Mouse (Mus musculus) CH12.LX (cell line): ENCODE data around the gene Sv2c. TPM values are rescaled to one million over a fixed set of nuclear protein-coding genes. Genes with fewer than 3 reads are reported as not detected.

Source experiments
- DNase-seq: peaks from one replicate; pipeline ENCODE4 v3.0.0-alpha.2; 2013; ENCODE audit errors: extremely low read depth
- H3K27ac ChIP-seq: 2 replicates; pipeline ENCODE4 v1.5.1; 2012; ENCODE audit warnings: low read depth, mild to moderate bottlenecking, control low read depth, moderate library complexity; ENCODE audit not compliant: insufficient read depth
- H3K27me3 ChIP-seq: replicated peaks from 2 replicates; pipeline ENCODE3; 2012; ENCODE audit warnings: inconsistent platforms
- H3K36me3 ChIP-seq, 2 experiments: replicated peaks in 1 of 2; 2 replicates each; pipeline versions ENCODE3 to v1.6.1; 2012; ENCODE audit warnings: inconsistent platforms in 1 of 2, low read length in 1 of 2, mild to moderate bottlenecking in 1 of 2, mixed read lengths in 1 of 2, moderate library complexity in 1 of 2; ENCODE audit not compliant: control insufficient read depth in 1 of 2, insufficient read depth in 1 of 2
- H3K4me1 ChIP-seq, 2 experiments: 2 replicates each; pipeline ENCODE4 v1.6.1; 2012; ENCODE audit warnings: inconsistent platforms in 1 of 2, moderate library complexity in 1 of 2; ENCODE audit not compliant: insufficient read depth in 2 of 2, control insufficient read depth in 1 of 2
- H3K4me2 ChIP-seq: 2 replicates; pipeline ENCODE4 v1.6.1; 2012; ENCODE audit warnings: low read depth, mild to moderate bottlenecking, control low read depth; ENCODE audit not compliant: poor library complexity, insufficient read depth, severe bottlenecking
- H3K4me3 ChIP-seq, 3 experiments: fragments of 150-350 bp in 1 of 3; sonication (generic) in 1 of 3; replicated peaks in 1 of 3; 2 replicates each; pipeline versions ENCODE3 to v1.5.1; 2011 to 2012; ENCODE audit warnings: low read depth in 2 of 3, low read length in 2 of 3, mild to moderate bottlenecking in 2 of 3, moderate library complexity in 2 of 3, control low read depth in 1 of 3, improper control_type of control experiment in 1 of 3, inconsistent platforms in 1 of 3, mixed read lengths in 1 of 3; ENCODE audit not compliant: poor library complexity in 1 of 3
- H3K79me2 ChIP-seq: replicated peaks from 2 replicates; pipeline ENCODE4 v1.6.1; 2012; ENCODE audit warnings: mild to moderate bottlenecking, moderate library complexity; ENCODE audit not compliant: control insufficient read depth, poor library complexity, insufficient read depth, severe bottlenecking; ENCODE audit errors: extremely low read depth
- H3K9ac ChIP-seq: 2 replicates; pipeline ENCODE4 v1.6.1; 2012; ENCODE audit warnings: low read depth, mild to moderate bottlenecking, control low read depth, moderate library complexity; ENCODE audit not compliant: insufficient read depth
- H3K9me3 ChIP-seq: replicated peaks from 2 replicates; pipeline ENCODE3; 2012; ENCODE audit warnings: low read length, inconsistent platforms, mixed read lengths
- CHD1 ChIP-seq: IDR thresholded peaks from 2 replicates; pipeline ENCODE4 v1.6.1; 2012; ENCODE audit warnings: low read depth, low read length, improper control_type of control experiment, inconsistent platforms
- CHD2 ChIP-seq: IDR thresholded peaks from 2 replicates; pipeline ENCODE4 v1.6.1; 2011; ENCODE audit warnings: low read length, improper control_type of control experiment
- CTCF ChIP-seq, 2 experiments: IDR thresholded peaks in 1 of 2; conservative IDR thresholded peaks in 1 of 2; 2 replicates each; pipeline ENCODE4 v1.5.1; 2011 to 2012; ENCODE audit warnings: low read depth in 2 of 2, low read length in 2 of 2, improper control_type of control experiment in 1 of 2, inconsistent platforms in 1 of 2, mild to moderate bottlenecking in 1 of 2, moderate library complexity in 1 of 2
- E2F4 ChIP-seq: IDR thresholded peaks from 2 replicates; pipeline ENCODE4 v1.6.1; 2011; ENCODE audit warnings: low read depth, low read length, improper control_type of control experiment; ENCODE audit not compliant: insufficient replicate concordance
- ELF1 ChIP-seq: IDR thresholded peaks from 2 replicates; pipeline ENCODE4 v1.6.1; 2014; ENCODE audit warnings: low read depth, mild to moderate bottlenecking, inconsistent platforms, low read length, improper control_type of control experiment
- ETS1 ChIP-seq: conservative IDR thresholded peaks from 2 replicates; pipeline ENCODE4 v1.6.1; 2012; ENCODE audit warnings: low read depth, mild to moderate bottlenecking, inconsistent platforms, low read length, improper control_type of control experiment, moderate library complexity
- IRF4 ChIP-seq: IDR thresholded peaks from 2 replicates; pipeline ENCODE4 v1.6.1; 2014; ENCODE audit warnings: low read depth, mild to moderate bottlenecking, inconsistent platforms, low read length, improper control_type of control experiment
- JUN ChIP-seq: IDR thresholded peaks from 2 replicates; pipeline ENCODE4 v1.6.1; 2011; ENCODE audit warnings: low read depth, mild to moderate bottlenecking, low read length, improper control_type of control experiment, moderate library complexity; ENCODE audit not compliant: insufficient read depth
- KAT2A ChIP-seq: IDR thresholded peaks from 2 replicates; pipeline ENCODE4 v1.6.1; 2012; ENCODE audit warnings: low read length, improper control_type of control experiment, inconsistent platforms; ENCODE audit not compliant: insufficient replicate concordance
- MAFK ChIP-seq: IDR thresholded peaks from 2 replicates; pipeline ENCODE4 v1.6.1; 2011; ENCODE audit warnings: low read length, improper control_type of control experiment; ENCODE audit not compliant: insufficient replicate concordance
- MEF2A ChIP-seq: IDR thresholded peaks from 2 replicates; pipeline ENCODE4 v1.6.1; 2014; ENCODE audit warnings: low read depth, mild to moderate bottlenecking, inconsistent platforms, low read length, improper control_type of control experiment, borderline replicate concordance
- MXI1 ChIP-seq: IDR thresholded peaks from 2 replicates; pipeline ENCODE4 v1.6.1; 2011; ENCODE audit warnings: mild to moderate bottlenecking, low read depth, low read length, improper control_type of control experiment
- MYC ChIP-seq: IDR thresholded peaks from 2 replicates; pipeline ENCODE4 v1.6.1; 2011; ENCODE audit warnings: low read depth, mild to moderate bottlenecking, improper control_type of control experiment, low read length
- NELFE ChIP-seq: IDR thresholded peaks from 2 replicates; pipeline ENCODE4 v1.6.1; 2011; ENCODE audit warnings: low read depth, low read length, improper control_type of control experiment
- POLR2A ChIP-seq: IDR thresholded peaks from 2 replicates; pipeline ENCODE4 v1.6.1; 2011; ENCODE audit warnings: low read depth, mild to moderate bottlenecking, improper control_type of control experiment, low read length
- POLR2AphosphoS2 ChIP-seq: IDR thresholded peaks from 2 replicates; pipeline ENCODE4 v1.6.1; 2011; ENCODE audit warnings: low read depth, low read length, improper control_type of control experiment
- RAD21 ChIP-seq: IDR thresholded peaks from 2 replicates; pipeline ENCODE4 v1.6.1; 2011; ENCODE audit warnings: low read depth, mild to moderate bottlenecking, low read length, improper control_type of control experiment, moderate library complexity
- RCOR1 ChIP-seq: conservative IDR thresholded peaks from 2 replicates; pipeline ENCODE4 v1.6.1; 2012; ENCODE audit warnings: low read depth, mild to moderate bottlenecking, inconsistent platforms, low read length, improper control_type of control experiment
- TBP ChIP-seq: conservative IDR thresholded peaks from 2 replicates; pipeline ENCODE4 v1.6.1; 2011; ENCODE audit warnings: low read depth, low read length, improper control_type of control experiment
- TCF12 ChIP-seq: IDR thresholded peaks from 2 replicates; pipeline ENCODE4 v1.6.1; 2014; ENCODE audit warnings: low read depth, mild to moderate bottlenecking, inconsistent platforms, low read length, improper control_type of control experiment
- USF2 ChIP-seq: conservative IDR thresholded peaks from 2 replicates; pipeline ENCODE4 v1.6.1; 2011; ENCODE audit warnings: low read depth, low read length, improper control_type of control experiment
- ZKSCAN1 ChIP-seq: IDR thresholded peaks from 2 replicates; pipeline ENCODE4 v1.6.1; 2012; ENCODE audit warnings: low read depth, inconsistent platforms, low read length, improper control_type of control experiment, borderline replicate concordance
- ZNF384 ChIP-seq: IDR thresholded peaks from 2 replicates; pipeline ENCODE4 v1.6.1; 2012; ENCODE audit warnings: low read depth, low read length, improper control_type of control experiment, inconsistent platforms
- dilution Hi-C: fragments of 300-500 bp; cut with MboI; formaldehyde crosslinking; loops from 2 replicates; pipeline ENCODE4 v1.14.3; 2020; ENCODE audit warnings: low sequenced_read_pairs; ENCODE audit not compliant: extremely low pct_unique_long_range_greater_than_20kb, extremely low pct_ligation_motif_present
- in situ Hi-C: fragments of 300-500 bp; cut with MboI; formaldehyde crosslinking; loops from 3 replicates; pipeline ENCODE4 v1.14.3; 2019; ENCODE audit warnings: low sequenced_read_pairs, low pct_ligation_motif_present, low pct_unique_long_range_greater_than_20kb, mixed read lengths
- polyA plus RNA-seq: library from polyadenylated mRNA; unstranded; fragments of >175 nt; gene quantifications from 2 replicates; pipeline ENCODE4 v1.2.1, GENCODE M21; 2012; ENCODE audit warnings: low read depth; ENCODE audit not compliant: insufficient read length
- total RNA-seq, 2 experiments: library from RNA; depleted of rRNA; stranded (reverse); fragments of 300-350 nt in 1 of 2; fragments of >200 nt in 1 of 2; gene quantifications; 2 replicates each; pipeline ENCODE4 v1.2.3; 2012 to 2014

The Sv2c gene
- total and polyA plus RNA-seq, 3 experiments = 0.04 to 0.13 TPM; not detected in 1

GRCm38 (mm10) chr13:95912157-95913045 is 220.0 kb downstream of the Sv2c start:
- in situ Hi-C loops = no loop called here
- Histone ChIP-seq H3K9me3 (peaks cover 6% of the 10 kb centered on the region), H3K4me1 (no peaks in the 10 kb centered on the region), H3K4me2 (no peak overlapping the region), H3K27ac (no peak overlapping the region), H3K4me3 (no peak overlapping the region), H3K27me3 (no peaks in the 10 kb centered on the region), H3K79me2 (no peaks in the 10 kb centered on the region), H3K9ac (no peak overlapping the region), H3K36me3 (no peaks in the 10 kb centered on the region)
- dilution Hi-C loops = no loop called here
- DNase-seq = no peak
- TF ChIP-seq IRF4 (no peak), CHD1 (no peak), ELF1 (no peak), TCF12 (no peak), ETS1 (no peak), CTCF (conservative IDR thresholded peaks at IDR 0.05 in 1 of 2, IDR thresholded peaks at IDR 0.05 in 1 of 2; ENCODE audit: low read depth in 2 of 2, low read length in 2 of 2) (no peak), RCOR1 (no peak), JUN (no peak), MEF2A (no peak), POLR2A (no peak), CHD2 (no peak), MXI1 (no peak), KAT2A (no peak)

GRCm38 (mm10) chr13:95910270-95910669 is 222.1 kb downstream of the Sv2c start:
- Histone ChIP-seq H3K79me2 (no peaks in the 10 kb centered on the region), H3K4me3 (no peak overlapping the region), H3K4me2 (no peak overlapping the region), H3K27me3 (no peaks in the 10 kb centered on the region), H3K9me3 (peaks cover 3% of the 10 kb centered on the region), H3K36me3 (no peaks in the 10 kb centered on the region)
- in situ Hi-C loops = no loop called here
- dilution Hi-C loops = no loop called here
- TF ChIP-seq ZKSCAN1 (no peak), MAFK (no peak), TBP (no peak), MYC (no peak), E2F4 (no peak), RAD21 (no peak), ZNF384 (no peak), JUN (no peak), USF2 (no peak), ETS1 (no peak), NELFE (no peak), POLR2AphosphoS2 (no peak)
- TF ChIP-seq, all 38 proteins: peak for 0
- H3K9ac ChIP-seq = no peak overlapping the region
- DNase-seq = no peak
- no peak overlapping the region for H3K27ac ChIP-seq
- H3K4me1 ChIP-seq = no peaks in the 10 kb centered on the region
